ENCODE assay signal across 28 mouse cellular contexts in genomic region chr3:147121826-147122225, GRCm38 (mm10).
"Had no signal": no experiment of that assay in that cellular context is flagged by ENCODE, and none has a peak within 500 bp of the region (broad histone marks: within the 10 kb centered on the region; RNA-seq: fewer than 3 reads in every experiment).

No protein-coding gene starts in this region.

- H3K4me3 ChIP-seq: embryonic facial prominence, embryonic 10.5 days; embryonic facial prominence, embryonic 12.5 days; embryonic facial prominence, embryonic 13.5 days; embryonic facial prominence, embryonic 15.5 days; erythroblast, embryonic 14.5 days; forebrain, embryonic 10.5 days; forebrain, embryonic 12.5 days; forebrain, embryonic 13.5 days; forebrain, embryonic 15.5 days; gastrocnemius, adult 2 months; heart, adult 2 months; heart, embryonic 10.5 days; heart, embryonic 12.5 days had no signal

- H3K27me3 ChIP-seq: embryonic facial prominence, embryonic 12.5 days; embryonic facial prominence, embryonic 13.5 days; embryonic facial prominence, embryonic 15.5 days; forebrain, embryonic 12.5 days; forebrain, embryonic 13.5 days; forebrain, embryonic 15.5 days; heart, embryonic 12.5 days had no signal

- H3K9me3 ChIP-seq: embryonic facial prominence, embryonic 10.5 days; embryonic facial prominence, embryonic 12.5 days; embryonic facial prominence, embryonic 13.5 days; embryonic facial prominence, embryonic 15.5 days; forebrain, embryonic 10.5 days; forebrain, embryonic 12.5 days; forebrain, embryonic 13.5 days; forebrain, embryonic 15.5 days; heart, embryonic 10.5 days; heart, embryonic 12.5 days had no signal

- DNase-seq: cerebellum, postnatal 10 days; cerebellum, postnatal 14 days; cerebellum, postnatal 25 days; cerebellum, postnatal 36 days; embryo, embryonic 11 days; forebrain, postnatal 0 days; gastrocnemius, adult 2 months; gastrocnemius, postnatal 10 days; gastrocnemius, postnatal 14 days; gastrocnemius, postnatal 25 days; gastrocnemius, postnatal 36 days; heart, adult 11 months; heart, adult 18-20 months; heart, adult 2 months had no signal

- H3K4me1 ChIP-seq: embryonic facial prominence, embryonic 12.5 days; embryonic facial prominence, embryonic 13.5 days; embryonic facial prominence, embryonic 15.5 days; forebrain, embryonic 10.5 days; forebrain, embryonic 12.5 days; forebrain, embryonic 13.5 days; forebrain, embryonic 15.5 days; heart, embryonic 10.5 days; heart, embryonic 12.5 days had no signal

- ATAC-seq: forebrain, embryonic 13.5 days; forebrain, embryonic 14.5 days; forebrain, embryonic 15.5 days; forebrain, embryonic 16.5 days; forebrain, postnatal 0 days had no signal

- H3K9ac ChIP-seq: embryonic facial prominence, embryonic 12.5 days; embryonic facial prominence, embryonic 13.5 days; embryonic facial prominence, embryonic 15.5 days; forebrain, embryonic 12.5 days; forebrain, embryonic 13.5 days; forebrain, embryonic 15.5 days; forebrain, postnatal 0 days; heart, embryonic 12.5 days had no signal

- H3K36me3 ChIP-seq: embryonic facial prominence, embryonic 10.5 days; embryonic facial prominence, embryonic 12.5 days; embryonic facial prominence, embryonic 13.5 days; embryonic facial prominence, embryonic 15.5 days; forebrain, embryonic 10.5 days; forebrain, embryonic 12.5 days; forebrain, embryonic 15.5 days; heart, embryonic 10.5 days; heart, embryonic 12.5 days had no signal

- H3K27ac ChIP-seq: embryonic facial prominence, embryonic 10.5 days; embryonic facial prominence, embryonic 12.5 days; embryonic facial prominence, embryonic 13.5 days; embryonic facial prominence, embryonic 15.5 days; forebrain, embryonic 10.5 days; forebrain, embryonic 12.5 days; forebrain, embryonic 13.5 days; forebrain, embryonic 15.5 days; gastrocnemius, adult 2 months; heart, adult 2 months; heart, embryonic 10.5 days had no signal

- H3K4me2 ChIP-seq: embryonic facial prominence, embryonic 12.5 days; embryonic facial prominence, embryonic 13.5 days; embryonic facial prominence, embryonic 15.5 days; forebrain, embryonic 12.5 days; forebrain, embryonic 13.5 days; forebrain, embryonic 15.5 days; heart, embryonic 11.5 days; heart, embryonic 12.5 days had no signal
